Mouse (Mus musculus) heart, embryonic 15.5 days (tissue): ENCODE results near the gene Pde2a. TPM values are rescaled to one million over a fixed set of nuclear protein-coding genes. Genes with fewer than 3 reads are reported as not detected.

Experiments used
- ATAC-seq: fragments of 200-750 bp; cut with Nextera tagmentation; replicated peaks from 2 replicates; pipeline ENCODE4 v1.8.0; 2017; ENCODE audit warnings: low read depth, moderate TSS enrichment; ENCODE audit not compliant: insufficient number of reproducible peaks, insufficient read depth, low FRiP score
- H3K27ac ChIP-seq: fragments of 300-500 bp; sonication (generic); 2 replicates; pipeline ENCODE4 v1.5.1; 2015; ENCODE audit warnings: mild to moderate bottlenecking, inconsistent platforms
- H3K27me3 ChIP-seq: fragments of 300-500 bp; sonication (generic); 2 replicates; pipeline ENCODE4 v1.6.1; 2015; ENCODE audit warnings: inconsistent platforms
- H3K36me3 ChIP-seq: fragments of 300-500 bp; sonication (generic); 2 replicates; pipeline ENCODE4 v1.6.1; 2015; ENCODE audit warnings: mild to moderate bottlenecking, inconsistent platforms
- H3K4me1 ChIP-seq: fragments of 300-500 bp; sonication (generic); replicated peaks from 2 replicates; pipeline ENCODE4 v1.6.1; 2015; ENCODE audit warnings: inconsistent platforms
- H3K4me2 ChIP-seq: fragments of 300-500 bp; sonication (generic); 2 replicates; pipeline ENCODE4 v1.6.1; 2015; ENCODE audit warnings: inconsistent platforms, mild to moderate bottlenecking, moderate library complexity
- H3K4me3 ChIP-seq: fragments of 300-500 bp; sonication (generic); 2 replicates; pipeline ENCODE4 v1.5.1; 2015; ENCODE audit warnings: mild to moderate bottlenecking, inconsistent platforms
- H3K9ac ChIP-seq: fragments of 300-500 bp; sonication (generic); 2 replicates; pipeline ENCODE4 v1.6.1; 2015; ENCODE audit warnings: mild to moderate bottlenecking, inconsistent platforms
- H3K9me3 ChIP-seq: fragments of 300-500 bp; sonication (generic); replicated peaks from 2 replicates; pipeline ENCODE4 v1.6.1; 2016; ENCODE audit warnings: inconsistent platforms
- WGBS: fragments of 180-500 bp; shearing (Covaris S2); methylation state at CpG from one replicate; pipeline ENCODE4 v1.1.7; 2015; ENCODE audit warnings: mixed read lengths; 5-methylcytosine and 5-hydroxymethylcytosine counted together
- polyA plus RNA-seq: library from polyadenylated mRNA; unstranded; fragments of >200 nt; fragmentation: Nextera tagmentation; extraction: Ambion mirVana; gene quantifications from 2 replicates; pipeline ENCODE4 v1.2.1, GENCODE M21; 2015

Gene Pde2a
- polyA plus RNA-seq, 1 experiment from 2014 or later, result 16.3 TPM

DNA sequence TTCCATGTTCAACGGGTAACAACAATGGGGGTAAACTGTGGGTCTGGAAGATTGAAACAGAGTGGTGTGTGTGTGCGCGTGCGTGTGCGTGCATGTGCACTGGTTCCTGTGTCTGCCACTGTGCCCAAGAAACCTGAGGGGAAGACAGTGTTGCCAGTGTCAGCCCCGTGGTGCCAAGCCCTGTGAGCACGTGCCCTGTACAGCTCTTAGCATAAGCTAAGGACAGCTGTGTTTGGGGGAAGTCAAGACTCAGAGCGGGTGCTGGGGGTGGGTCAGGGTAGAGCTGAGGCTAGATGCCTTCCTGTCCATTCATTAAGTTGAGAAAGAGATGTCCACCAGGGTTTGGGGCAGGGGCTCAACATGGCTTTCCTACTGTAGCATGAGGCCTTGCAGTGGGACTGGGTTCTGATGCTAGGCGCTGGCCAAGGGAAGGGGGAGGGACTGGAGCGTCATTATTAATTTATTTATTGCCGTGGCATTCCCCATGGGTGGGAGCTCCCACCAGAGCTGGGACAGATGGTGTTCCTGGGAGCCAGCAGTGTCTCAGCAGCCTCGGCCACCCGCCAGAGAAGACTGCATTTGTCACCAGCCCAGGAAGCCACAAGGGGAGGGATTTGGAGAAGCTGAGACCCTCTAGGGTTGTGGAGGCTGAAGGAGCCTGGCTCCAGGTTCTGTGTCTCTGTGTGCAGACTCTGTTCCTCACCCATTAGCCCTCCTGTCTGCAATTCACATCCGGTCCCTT lies 41.0 kb downstream of the Pde2a start:
- 74% methylated on average over 14 of the region's 14 CpGs for WGBS
- Histone ChIP-seq H3K9ac (no peak overlapping the region), H3K36me3 (no peaks in the 10 kb centered on the region), H3K4me2 (no peak overlapping the region), H3K9me3 (no peaks in the 10 kb centered on the region), H3K27ac (peak overlapping the region; percentile 31; the same call in 1 of the 2 replicates), H3K4me1 (peaks cover 92% of the 10 kb centered on the region), H3K27me3 (peaks cover 8% of the 10 kb centered on the region), H3K4me3 (no peak overlapping the region)
- ATAC-seq, result no peak

DNA sequence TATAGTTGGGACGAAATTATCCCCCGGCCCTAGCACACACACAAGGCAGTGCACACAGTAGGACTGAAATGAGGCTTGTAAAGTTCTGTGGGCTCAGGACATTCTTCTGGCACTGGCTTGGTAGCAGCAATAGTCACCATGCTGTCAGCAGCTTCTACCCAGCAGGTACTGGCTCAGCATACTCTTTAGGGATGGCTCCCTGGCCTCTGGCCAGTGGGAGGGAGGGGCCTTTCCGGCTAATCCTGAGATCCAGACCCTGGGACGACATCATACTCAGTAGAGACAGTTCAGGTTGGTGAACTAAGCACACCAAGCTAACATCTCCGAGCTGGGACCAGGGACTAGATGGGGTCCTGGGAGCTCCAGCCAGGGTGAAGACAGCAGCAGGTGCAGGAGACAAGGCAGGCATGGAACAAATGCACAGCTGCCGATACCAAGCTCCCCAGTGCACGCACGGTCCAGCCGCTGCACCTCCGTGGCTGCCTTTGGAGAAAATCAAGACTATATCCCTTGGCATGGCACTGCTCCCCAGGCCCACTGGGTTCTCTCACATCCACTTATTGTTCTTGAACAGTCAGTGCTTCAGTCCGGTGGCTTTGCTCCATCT lies 42.3 kb downstream of the Pde2a start:
- H3K36me3 ChIP-seq, result no peaks in the 10 kb centered on the region
- H3K9ac ChIP-seq, result no peak overlapping the region
- H3K4me1 ChIP-seq, result peaks cover 82% of the 10 kb centered on the region
- WGBS, result 51% methylated on average over 11 of the region's 11 CpGs
- ATAC-seq, result no peak
- no peak overlapping the region for H3K4me3 ChIP-seq
- no peak overlapping the region for H3K27ac ChIP-seq
- H3K27me3 ChIP-seq, result peaks cover 7% of the 10 kb centered on the region
- no peak overlapping the region for H3K4me2 ChIP-seq
- no peaks in the 10 kb centered on the region for H3K9me3 ChIP-seq

DNA sequence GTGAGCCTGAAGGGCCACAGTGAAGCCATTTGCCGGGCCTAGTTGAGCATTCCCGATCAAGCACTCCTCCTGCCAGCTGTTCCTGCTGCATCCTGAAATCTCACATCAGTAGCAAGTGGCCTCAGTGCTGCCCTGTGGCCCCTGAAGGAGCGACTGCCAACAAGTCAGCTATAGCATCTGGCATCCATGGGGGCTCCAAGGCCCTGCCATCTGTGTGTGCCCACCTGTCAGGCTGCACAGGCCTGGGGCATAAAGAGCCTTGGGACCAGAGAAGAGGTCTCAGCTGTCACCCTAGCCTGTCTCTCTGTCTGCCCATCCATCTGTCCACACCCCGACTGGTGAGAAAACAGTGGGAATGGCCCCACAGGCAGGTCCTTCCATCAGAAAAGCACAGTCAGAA lies 43.4 kb downstream of the Pde2a start:
- Histone ChIP-seq H3K4me3 (no peak overlapping the region), H3K27ac (peak overlapping the region; percentile 70; the same call in 1 of the 2 replicates), H3K9me3 (no peaks in the 10 kb centered on the region), H3K9ac (no peak overlapping the region), H3K27me3 (peaks cover 5% of the 10 kb centered on the region), H3K4me1 (peaks cover 76% of the 10 kb centered on the region), H3K4me2 (no peak overlapping the region), H3K36me3 (no peaks in the 10 kb centered on the region)
- ATAC-seq, result no peak
- WGBS, result 48% methylated on average over 4 of the region's 4 CpGs

DNA sequence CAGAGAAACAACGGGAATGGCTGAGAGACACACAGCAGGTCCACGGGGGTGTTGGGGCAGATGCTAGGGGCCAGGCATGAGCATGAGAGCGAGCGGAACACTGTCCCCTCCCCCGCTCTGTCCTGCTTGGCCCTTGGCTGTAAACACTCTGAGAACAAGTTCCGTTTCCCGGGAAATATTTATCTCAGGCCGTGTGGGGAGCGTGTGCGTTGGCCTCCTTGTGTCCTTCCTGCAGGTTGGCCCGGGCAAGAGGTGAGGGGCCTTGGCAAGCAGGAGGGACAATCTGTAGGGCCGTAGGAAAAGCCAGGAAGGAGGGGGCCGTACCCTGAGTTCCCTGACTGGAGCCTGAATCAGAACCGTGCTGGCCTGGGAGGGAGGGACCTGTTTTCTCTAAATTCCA lies 43.9 kb downstream of the Pde2a start:
- H3K27me3 ChIP-seq, result peaks cover 5% of the 10 kb centered on the region
- peak overlapping the region; percentile 70 for H3K27ac ChIP-seq
- H3K9ac ChIP-seq, result no peak overlapping the region
- no peaks in the 10 kb centered on the region for H3K36me3 ChIP-seq
- 27% methylated on average over 14 of the region's 14 CpGs for WGBS
- no peak overlapping the region for H3K4me2 ChIP-seq
- H3K4me3 ChIP-seq, result no peak overlapping the region
- H3K4me1 ChIP-seq, result peaks cover 72% of the 10 kb centered on the region
- H3K9me3 ChIP-seq, result no peaks in the 10 kb centered on the region
- ATAC-seq, result peak; percentile 33

DNA sequence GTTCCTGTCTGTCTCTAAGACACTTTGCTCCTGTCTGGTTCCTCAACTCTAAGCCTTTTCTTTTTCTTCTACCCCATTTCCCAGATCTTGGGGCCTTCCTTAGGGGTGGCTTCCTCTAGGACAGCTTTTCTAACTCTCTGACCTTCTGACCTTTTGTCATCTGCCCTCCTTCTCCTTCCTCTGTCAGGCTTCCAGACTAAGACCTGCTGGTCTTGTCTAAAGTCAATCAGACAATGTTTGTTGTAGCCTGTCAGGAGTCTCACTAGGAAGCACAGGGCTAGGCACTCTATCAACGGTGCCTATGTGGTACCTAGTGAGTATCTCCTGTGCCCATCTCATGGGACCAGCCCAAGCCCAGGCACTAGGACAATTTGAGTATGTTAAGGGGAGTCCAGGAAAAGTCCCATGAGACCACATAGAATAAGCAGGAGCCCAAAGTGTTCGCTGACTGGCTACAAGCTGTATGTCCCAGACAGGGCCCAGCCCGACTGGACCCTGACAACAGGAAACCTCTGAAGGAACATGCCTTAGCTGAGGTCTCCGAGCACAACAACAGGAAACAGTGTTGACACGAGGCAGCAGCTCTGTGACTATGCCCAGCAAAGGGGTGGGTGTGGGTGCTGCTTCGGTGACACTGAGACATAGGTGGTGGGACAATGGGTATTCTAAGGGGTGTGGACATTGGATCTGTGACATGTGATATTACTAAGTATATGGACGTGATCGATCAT lies 44.5 kb downstream of the Pde2a start:
- Histone ChIP-seq H3K9ac (no peak overlapping the region), H3K9me3 (no peaks in the 10 kb centered on the region), H3K36me3 (no peaks in the 10 kb centered on the region), H3K27ac (peak overlapping the region; percentile 70), H3K4me3 (no peak overlapping the region), H3K4me1 (peaks cover 65% of the 10 kb centered on the region), H3K27me3 (peaks cover 5% of the 10 kb centered on the region), H3K4me2 (no peak overlapping the region)
- WGBS, result 69% methylated on average over 8 of the region's 8 CpGs
- no peak; the same call in 1 of the 2 replicates for ATAC-seq

DNA sequence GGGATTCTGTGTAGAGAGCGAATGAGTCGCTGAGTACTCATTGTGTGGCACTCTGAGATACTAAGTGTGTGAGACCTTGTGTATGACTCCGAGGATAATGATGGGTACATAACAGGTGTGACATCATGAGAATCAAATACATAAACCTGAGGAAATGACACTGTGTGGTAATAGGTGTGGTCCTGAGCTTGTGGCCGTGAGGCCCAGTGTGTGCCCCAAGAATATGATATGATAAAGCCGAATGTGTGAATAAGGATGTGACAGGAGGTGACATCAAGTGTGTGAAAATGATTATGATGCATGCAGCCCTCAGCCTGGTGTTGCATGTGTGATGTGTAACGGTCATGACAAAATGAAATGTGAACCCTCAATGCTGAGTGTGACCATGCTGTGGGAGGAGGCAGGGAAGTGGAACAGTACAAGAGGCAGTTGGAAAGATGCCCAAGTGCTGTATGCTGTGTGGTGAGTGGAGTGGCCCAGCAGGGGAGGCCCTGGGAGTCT lies 45.1 kb downstream of the Pde2a start:
- peaks cover 62% of the 10 kb centered on the region for H3K4me1 ChIP-seq
- no peak overlapping the region for H3K4me2 ChIP-seq
- H3K4me3 ChIP-seq, result no peak overlapping the region
- no peaks in the 10 kb centered on the region for H3K9me3 ChIP-seq
- ATAC-seq, result peak; percentile 63
- no peaks in the 10 kb centered on the region for H3K36me3 ChIP-seq
- H3K9ac ChIP-seq, result no peak overlapping the region
- peaks cover under 1% of the 10 kb centered on the region; the same call in 1 of the 2 replicates for H3K27me3 ChIP-seq
- 69% methylated on average over 6 of the region's 6 CpGs for WGBS
- H3K27ac ChIP-seq, result peak overlapping the region; percentile 70; the same call in 1 of the 2 replicates

DNA sequence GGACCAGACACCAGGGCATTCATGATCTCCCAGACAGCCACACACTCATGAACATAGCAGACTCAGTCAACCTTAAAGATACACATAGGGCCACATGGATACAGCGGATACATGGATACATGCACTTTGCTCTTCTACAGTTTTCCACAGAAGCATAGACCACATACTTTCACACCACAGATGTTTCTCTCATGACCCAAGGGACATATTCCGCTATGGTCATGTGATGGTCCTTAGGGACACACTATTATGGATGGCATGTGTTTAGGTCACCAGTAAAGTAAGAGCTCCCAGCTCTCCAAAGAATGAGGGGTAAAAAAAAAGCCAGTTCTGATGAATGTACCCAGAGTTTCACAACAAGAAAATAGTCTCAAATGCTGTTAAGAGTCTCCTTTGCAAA lies 49.9 kb downstream of the Pde2a start:
- H3K27me3 ChIP-seq, result no peaks in the 10 kb centered on the region
- H3K4me2 ChIP-seq, result no peak overlapping the region
- peaks cover 44% of the 10 kb centered on the region for H3K4me1 ChIP-seq
- no peak for ATAC-seq
- H3K27ac ChIP-seq, result no peak overlapping the region
- H3K9ac ChIP-seq, result no peak overlapping the region
- H3K9me3 ChIP-seq, result no peaks in the 10 kb centered on the region
- H3K4me3 ChIP-seq, result no peak overlapping the region
- 84% methylated on average over 2 of the region's 2 CpGs for WGBS
- H3K36me3 ChIP-seq, result no peaks in the 10 kb centered on the region

DNA sequence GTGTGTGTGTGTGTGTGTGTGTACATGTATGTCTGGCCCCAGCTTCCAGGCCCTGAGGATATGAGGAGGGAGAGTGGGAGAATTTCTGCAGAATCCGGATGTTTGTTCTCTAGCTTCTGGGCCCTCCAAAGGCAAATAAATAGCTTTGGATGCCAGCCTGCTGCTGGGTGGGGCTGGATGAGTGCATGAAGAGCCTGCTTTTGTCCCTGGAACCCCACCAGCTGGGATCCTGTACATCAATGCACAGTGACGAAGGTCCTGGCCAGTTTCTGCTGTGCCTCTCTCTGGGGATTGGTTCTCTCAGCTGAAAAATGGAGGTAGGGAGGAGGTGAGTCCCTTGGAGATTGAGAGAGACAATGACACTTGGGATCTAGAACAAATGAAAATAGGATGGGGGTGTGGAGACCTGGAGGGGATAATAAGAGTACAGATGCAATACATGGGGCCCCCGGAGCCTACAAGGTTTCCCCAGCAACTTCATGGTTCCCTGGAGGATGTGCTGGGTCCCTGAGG lies 50.5 kb downstream of the Pde2a start:
- H3K4me2 ChIP-seq, result no peak overlapping the region
- H3K9ac ChIP-seq, result no peak overlapping the region
- peaks cover 38% of the 10 kb centered on the region for H3K4me1 ChIP-seq
- H3K4me3 ChIP-seq, result no peak overlapping the region
- ATAC-seq, result no peak
- no peaks in the 10 kb centered on the region for H3K36me3 ChIP-seq
- peak overlapping the region; percentile 10 for H3K27ac ChIP-seq
- WGBS, result 77% methylated on average over 3 of the region's 3 CpGs
- H3K9me3 ChIP-seq, result no peaks in the 10 kb centered on the region
- no peaks in the 10 kb centered on the region for H3K27me3 ChIP-seq

DNA sequence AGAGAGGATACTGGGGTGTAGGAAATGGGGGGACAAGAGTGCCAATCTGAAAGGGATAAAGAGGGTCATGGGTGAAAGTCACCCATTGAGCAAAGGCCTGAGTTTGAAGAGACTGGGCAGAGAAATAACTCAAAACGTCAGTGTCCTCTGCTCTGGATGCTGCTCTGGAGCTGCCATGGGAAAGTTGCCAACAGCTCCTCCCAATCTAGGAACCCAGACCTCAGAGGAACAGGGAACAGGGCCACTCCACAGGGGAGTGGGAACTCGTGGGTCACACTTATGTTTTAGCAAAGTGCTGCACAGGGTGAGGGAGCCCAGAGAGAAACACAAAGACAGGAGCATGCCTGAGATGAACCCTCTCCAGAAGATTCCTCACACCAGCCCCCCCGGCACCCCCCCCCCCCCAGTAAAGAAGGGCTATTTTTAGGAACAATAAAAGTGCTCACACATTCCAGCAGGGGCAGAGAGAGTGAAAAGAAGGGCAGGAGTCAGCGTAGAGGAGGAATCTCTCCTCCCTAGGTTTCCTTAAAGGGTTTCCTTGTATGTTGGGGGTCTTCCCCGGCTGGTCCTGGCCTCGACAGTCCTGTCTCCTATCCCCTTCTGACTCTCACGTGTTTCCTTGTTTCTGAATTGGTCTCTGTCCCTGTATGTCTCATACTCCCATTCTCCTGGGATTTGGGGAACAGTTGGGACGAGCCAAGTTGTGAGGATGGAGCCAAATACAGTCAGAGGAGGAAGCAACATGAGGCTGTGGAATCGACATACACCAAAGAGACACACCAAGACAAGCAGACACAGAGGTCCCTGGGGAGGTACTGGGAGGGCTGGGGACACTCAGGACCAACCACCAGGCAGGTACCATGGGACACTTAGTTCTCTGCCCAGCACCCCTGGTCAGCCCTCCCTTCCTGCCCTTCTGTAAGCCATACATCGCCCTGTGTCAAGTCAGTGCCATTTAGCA lies 51.4 kb downstream of the Pde2a start:
- Histone ChIP-seq H3K27me3 (no peaks in the 10 kb centered on the region), H3K36me3 (no peaks in the 10 kb centered on the region), H3K4me2 (no peak overlapping the region), H3K27ac (peak overlapping the region; percentile 10), H3K4me3 (no peak overlapping the region), H3K9ac (no peak overlapping the region), H3K9me3 (no peaks in the 10 kb centered on the region), H3K4me1 (peaks cover 34% of the 10 kb centered on the region)
- peak; percentile 47; the same call in 1 of the 2 replicates for ATAC-seq
- 27% methylated on average over 10 of the region's 10 CpGs for WGBS

DNA sequence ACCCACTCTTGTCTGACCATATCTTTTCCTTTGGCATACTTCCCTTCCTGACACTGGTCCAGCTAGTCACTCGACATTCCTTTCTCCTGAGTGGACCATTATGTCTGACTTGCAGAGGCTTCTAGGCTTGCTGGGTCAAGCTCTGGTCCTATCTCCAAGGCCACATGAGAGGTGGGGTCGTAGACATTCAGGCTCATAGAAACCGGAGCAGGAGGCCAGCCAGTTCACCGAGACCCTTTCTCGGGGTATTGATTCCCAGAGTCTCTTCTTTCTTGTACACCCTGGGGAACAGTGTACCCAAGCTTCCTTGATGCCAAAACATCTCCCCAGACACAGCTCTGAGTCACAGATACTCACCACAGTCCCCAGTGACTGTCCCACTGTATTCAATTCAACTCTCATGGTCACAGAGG lies 52.9 kb downstream of the Pde2a start:
- H3K27ac ChIP-seq, result no peak overlapping the region
- H3K36me3 ChIP-seq, result no peaks in the 10 kb centered on the region
- peaks cover 33% of the 10 kb centered on the region for H3K4me1 ChIP-seq
- WGBS, result 63% methylated on average over 5 of the region's 5 CpGs
- ATAC-seq, result no peak
- H3K4me3 ChIP-seq, result no peak overlapping the region
- no peak overlapping the region for H3K9ac ChIP-seq
- H3K9me3 ChIP-seq, result no peaks in the 10 kb centered on the region
- H3K4me2 ChIP-seq, result no peak overlapping the region
- H3K27me3 ChIP-seq, result no peaks in the 10 kb centered on the region
